Mouse (Mus musculus): ENCODE data around the gene Cers6.

Cers6 gene

DNA sequence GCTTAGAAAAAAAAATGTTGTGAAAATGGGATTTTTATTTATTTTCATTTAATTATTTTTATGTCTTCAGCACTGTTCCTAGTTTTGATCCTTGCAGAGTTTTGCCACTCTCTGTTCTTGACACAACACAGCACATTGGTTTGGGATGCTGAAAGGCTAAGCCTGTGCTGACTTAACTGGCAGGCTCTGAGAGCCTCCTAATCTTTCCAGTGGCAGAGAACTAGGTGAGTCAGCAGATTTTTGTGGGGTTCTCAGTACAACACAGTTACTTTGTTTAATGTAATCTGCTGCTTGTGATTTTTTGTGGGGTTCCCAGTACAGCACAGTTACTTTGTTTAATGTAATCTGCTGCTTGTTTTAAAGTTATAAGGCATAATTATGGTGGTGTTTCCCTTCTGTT lies 55.8 kb downstream of the Cers6 start:
- Histone ChIP-seq H3K9me3 (ENCODE audit: low read length) (no peaks in the 10 kb centered on the region), H3K36me3 (ENCODE audit: insufficient read depth, low read length) (no peaks in the 10 kb centered on the region), H3K4me1 (replicated peaks; ENCODE audit: low read depth, low read length) (peaks cover 9% of the 10 kb centered on the region), H3K27me3 (ENCODE audit: insufficient read depth, low read length) (no peaks in the 10 kb centered on the region), H3K4me3 (replicated peaks; ENCODE audit: low read length) (no peak overlapping the region)
- TF ChIP-seq NANOG (IDR thresholded peaks at IDR 0.05; ENCODE audit: borderline replicate concordance, low read length): no peak
- no peak for TF ChIP-seq POU5F1 (IDR thresholded peaks at IDR 0.05; ENCODE audit: borderline replicate concordance, low read length)
- TF ChIP-seq CTCF (conservative IDR thresholded peaks at IDR 0.05; ENCODE audit: low read length): no peak

DNA sequence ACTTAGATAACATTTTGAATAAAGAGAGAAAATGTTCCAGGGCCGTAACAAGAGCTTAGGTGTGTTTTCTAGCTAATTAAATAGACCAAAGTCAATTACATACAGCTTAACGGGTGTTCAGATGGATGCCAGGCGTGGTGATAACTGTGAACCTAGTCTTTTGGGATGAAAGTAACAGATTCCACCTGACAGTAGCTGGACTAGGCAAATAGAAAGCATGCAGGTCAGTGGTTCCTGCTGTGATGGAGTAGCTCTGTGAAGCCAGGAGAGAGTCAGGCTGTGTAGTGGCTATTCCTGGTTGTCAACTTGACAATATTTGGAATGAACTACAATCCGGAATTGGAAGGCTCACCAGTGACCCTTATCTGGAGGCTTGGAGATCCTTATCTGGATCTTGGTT lies 56.3 kb downstream of the Cers6 start:
- H3K36me3 ChIP-seq (ENCODE audit: insufficient read depth, low read length): no peaks in the 10 kb centered on the region
- no peak for TF ChIP-seq POU5F1 (IDR thresholded peaks at IDR 0.05; ENCODE audit: borderline replicate concordance, low read length)
- no peak for TF ChIP-seq NANOG (IDR thresholded peaks at IDR 0.05; ENCODE audit: borderline replicate concordance, low read length)
- no peak for TF ChIP-seq CTCF (conservative IDR thresholded peaks at IDR 0.05; ENCODE audit: low read length)

DNA sequence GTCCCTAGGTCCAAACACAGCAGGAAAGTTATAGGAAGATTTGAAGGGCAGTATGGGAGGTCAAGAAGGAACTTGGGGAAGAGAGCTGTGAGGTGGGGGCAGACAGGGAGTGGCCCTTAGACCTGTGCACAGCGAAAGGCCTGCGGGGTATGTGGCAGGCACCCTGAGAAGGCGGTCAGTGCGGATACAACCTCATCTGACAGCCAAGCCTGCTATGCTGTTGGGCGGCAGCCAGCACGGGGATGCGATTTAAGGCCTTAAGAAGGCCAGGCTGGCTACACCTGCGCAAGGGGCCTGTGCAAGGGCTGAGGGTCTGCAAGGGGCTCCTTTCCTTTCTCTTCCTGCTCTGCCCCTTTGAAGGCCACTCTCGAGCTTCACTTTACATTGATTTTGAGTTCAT lies 63.1 kb downstream of the Cers6 start:
- H3K4me3 ChIP-seq (replicated peaks; ENCODE audit: low read length): no peak overlapping the region
- no peak for TF ChIP-seq NANOG (IDR thresholded peaks at IDR 0.05; ENCODE audit: borderline replicate concordance, low read length)
- no peak for TF ChIP-seq CTCF (conservative IDR thresholded peaks at IDR 0.05; ENCODE audit: low read length)
- TF ChIP-seq POU5F1 (IDR thresholded peaks at IDR 0.05; ENCODE audit: borderline replicate concordance, low read length): no peak

More for the DNA sequence above, 56.3 kb downstream of the Cers6 start:
- Histone ChIP-seq H3K4me1 (replicated peaks; ENCODE audit: low read depth, low read length) (peaks cover 4% of the 10 kb centered on the region; the same call in 1 of the 2 replicates), H3K9me3 (ENCODE audit: low read length) (no peaks in the 10 kb centered on the region), H3K4me3 (replicated peaks; ENCODE audit: low read length) (no peak overlapping the region), H3K27me3 (ENCODE audit: insufficient read depth, low read length) (no peaks in the 10 kb centered on the region)

DNA sequence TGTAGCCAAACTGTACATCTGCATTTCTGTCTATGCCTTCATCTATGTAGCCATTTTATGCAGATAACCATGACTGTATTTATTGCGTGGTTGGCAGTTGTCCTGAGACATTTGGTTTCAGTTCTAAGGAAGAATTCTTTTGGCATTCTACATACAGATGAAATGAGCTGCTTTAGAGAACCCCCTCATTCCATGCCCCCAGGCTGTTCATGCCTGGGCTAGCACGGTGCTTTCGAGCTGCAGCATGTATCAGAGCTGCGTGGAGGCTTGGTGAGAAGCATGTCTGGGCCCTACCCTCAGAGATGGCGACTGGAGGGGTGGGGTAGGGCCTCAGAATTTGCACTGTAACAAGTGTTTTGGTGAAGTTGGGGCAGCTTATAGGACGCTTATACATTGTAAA lies 64.3 kb downstream of the Cers6 start:
- TF ChIP-seq POU5F1 (IDR thresholded peaks at IDR 0.05; ENCODE audit: borderline replicate concordance, low read length): no peak
- no peak for TF ChIP-seq NANOG (IDR thresholded peaks at IDR 0.05; ENCODE audit: borderline replicate concordance, low read length)
- TF ChIP-seq CTCF (conservative IDR thresholded peaks at IDR 0.05; ENCODE audit: low read length): no peak
- H3K27me3 ChIP-seq (ENCODE audit: insufficient read depth, low read length): no peaks in the 10 kb centered on the region
- no peaks in the 10 kb centered on the region for H3K36me3 ChIP-seq (ENCODE audit: insufficient read depth, low read length)
- no peaks in the 10 kb centered on the region for H3K9me3 ChIP-seq (ENCODE audit: low read length)
- peaks cover 19% of the 10 kb centered on the region for H3K4me1 ChIP-seq (replicated peaks; ENCODE audit: low read depth, low read length)
- H3K4me3 ChIP-seq (replicated peaks; ENCODE audit: low read length): no peak overlapping the region

More for the DNA sequence above, 63.1 kb downstream of the Cers6 start:
- Histone ChIP-seq H3K4me1 (replicated peaks; ENCODE audit: low read depth, low read length) (peaks cover 19% of the 10 kb centered on the region), H3K36me3 (ENCODE audit: insufficient read depth, low read length) (no peaks in the 10 kb centered on the region), H3K9me3 (ENCODE audit: low read length) (no peaks in the 10 kb centered on the region), H3K27me3 (ENCODE audit: insufficient read depth, low read length) (no peaks in the 10 kb centered on the region)

DNA sequence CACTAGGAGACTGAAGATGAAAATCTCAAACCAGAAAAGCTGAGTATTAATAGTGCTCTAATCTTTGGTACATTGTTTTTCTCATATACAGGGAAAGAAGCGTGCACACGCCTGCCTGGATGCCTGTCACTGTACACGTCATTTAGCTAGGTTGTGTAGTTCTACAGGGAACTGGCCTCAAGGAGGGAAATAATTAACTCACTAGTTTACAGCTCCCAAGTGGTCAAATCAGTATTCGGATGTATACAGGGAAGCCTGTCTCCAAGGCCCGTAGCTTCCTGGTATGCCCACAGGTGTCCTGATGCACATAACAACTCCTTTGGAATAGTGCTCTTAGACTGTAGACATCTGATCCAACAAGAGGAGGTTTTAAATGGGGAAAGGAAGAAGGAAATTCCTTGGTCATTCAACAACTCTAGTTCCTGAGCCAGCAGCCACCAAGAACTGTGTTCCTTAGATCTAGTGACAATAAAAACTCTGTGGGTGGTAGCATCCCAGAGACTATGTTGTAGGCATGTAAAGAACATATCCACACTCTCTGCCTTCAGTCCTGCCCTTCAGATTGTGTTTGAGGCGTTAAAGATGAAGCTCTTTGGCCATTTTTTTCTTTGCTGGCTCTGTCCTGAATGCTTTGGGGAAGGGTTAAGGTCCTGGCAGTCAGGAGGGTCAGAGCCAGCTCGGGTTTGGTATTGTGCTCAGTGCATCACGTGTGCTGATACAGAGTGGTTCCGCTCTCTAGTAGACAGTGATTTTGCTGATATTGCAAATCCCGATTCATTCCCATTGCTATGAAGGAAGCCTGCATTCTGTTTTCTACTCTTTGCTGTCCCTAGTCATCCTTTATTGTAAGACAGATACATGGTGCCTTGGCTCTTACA lies 65.9 kb downstream of the Cers6 start:
- peaks cover 19% of the 10 kb centered on the region for H3K4me1 ChIP-seq (replicated peaks; ENCODE audit: low read depth, low read length)
- no peak overlapping the region for H3K4me3 ChIP-seq (replicated peaks; ENCODE audit: low read length)
- H3K9me3 ChIP-seq (ENCODE audit: low read length): no peaks in the 10 kb centered on the region
- no peak for TF ChIP-seq POU5F1 (IDR thresholded peaks at IDR 0.05; ENCODE audit: borderline replicate concordance, low read length)
- TF ChIP-seq NANOG (IDR thresholded peaks at IDR 0.05; ENCODE audit: borderline replicate concordance, low read length): no peak
- TF ChIP-seq CTCF (conservative IDR thresholded peaks at IDR 0.05; ENCODE audit: low read length): no peak
- H3K27me3 ChIP-seq (ENCODE audit: insufficient read depth, low read length): no peaks in the 10 kb centered on the region
- no peaks in the 10 kb centered on the region for H3K36me3 ChIP-seq (ENCODE audit: insufficient read depth, low read length)

DNA sequence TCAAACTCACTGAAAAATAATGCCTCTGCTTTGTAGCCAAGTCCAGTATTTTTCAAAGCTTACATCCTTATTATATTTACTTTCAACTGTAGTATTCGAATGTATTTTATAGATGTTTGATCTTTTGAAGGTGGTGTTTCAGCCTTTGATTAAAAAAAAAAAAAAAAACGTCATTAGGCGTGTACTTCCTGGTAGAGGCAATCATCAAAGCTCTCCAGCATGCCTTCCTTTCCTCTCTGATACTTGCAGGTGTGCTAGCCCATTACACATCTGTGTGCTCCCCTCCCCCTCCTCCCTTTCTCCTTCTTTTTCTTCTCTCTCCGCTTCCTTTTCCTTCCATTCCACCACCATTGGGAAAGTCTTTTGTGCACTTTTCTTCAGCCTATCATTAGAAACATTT lies 71.0 kb downstream of the Cers6 start:
- TF ChIP-seq POU5F1 (IDR thresholded peaks at IDR 0.05; ENCODE audit: borderline replicate concordance, low read length) (no peak), NANOG (IDR thresholded peaks at IDR 0.05; ENCODE audit: borderline replicate concordance, low read length) (no peak), CTCF (conservative IDR thresholded peaks at IDR 0.05; ENCODE audit: low read length) (no peak)
- Histone ChIP-seq H3K36me3 (ENCODE audit: insufficient read depth, low read length) (no peaks in the 10 kb centered on the region), H3K9me3 (ENCODE audit: low read length) (no peaks in the 10 kb centered on the region), H3K27me3 (ENCODE audit: insufficient read depth, low read length) (no peaks in the 10 kb centered on the region), H3K4me1 (replicated peaks; ENCODE audit: low read depth, low read length) (peaks cover 25% of the 10 kb centered on the region), H3K4me3 (replicated peaks; ENCODE audit: low read length) (no peak overlapping the region)

DNA sequence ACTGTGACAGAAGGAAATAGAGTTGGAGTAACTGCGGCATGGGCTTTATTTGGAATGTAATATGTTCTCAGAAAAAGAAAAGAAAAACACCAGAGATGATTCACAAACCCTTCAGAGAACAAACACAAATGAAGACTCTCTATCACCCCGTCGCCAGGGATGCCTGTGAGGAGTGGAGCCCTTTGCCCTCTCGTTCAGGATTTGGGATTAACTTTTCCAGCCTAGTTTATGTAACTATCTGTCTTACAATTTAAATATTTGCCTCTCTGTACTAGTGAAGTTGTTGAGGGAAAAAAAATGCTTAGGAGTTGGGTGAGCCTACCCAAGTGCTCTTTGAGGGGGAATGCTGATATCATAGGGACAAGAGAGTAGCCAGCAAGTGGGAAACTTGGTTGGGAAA lies 71.4 kb downstream of the Cers6 start:
- Histone ChIP-seq H3K27me3 (ENCODE audit: insufficient read depth, low read length) (no peaks in the 10 kb centered on the region), H3K36me3 (ENCODE audit: insufficient read depth, low read length) (no peaks in the 10 kb centered on the region), H3K9me3 (ENCODE audit: low read length) (no peaks in the 10 kb centered on the region), H3K4me3 (replicated peaks; ENCODE audit: low read length) (no peak overlapping the region), H3K4me1 (replicated peaks; ENCODE audit: low read depth, low read length) (peaks cover 21% of the 10 kb centered on the region)
- TF ChIP-seq POU5F1 (IDR thresholded peaks at IDR 0.05; ENCODE audit: borderline replicate concordance, low read length) (no peak), CTCF (conservative IDR thresholded peaks at IDR 0.05; ENCODE audit: low read length) (no peak), NANOG (IDR thresholded peaks at IDR 0.05; ENCODE audit: borderline replicate concordance, low read length) (no peak)

DNA sequence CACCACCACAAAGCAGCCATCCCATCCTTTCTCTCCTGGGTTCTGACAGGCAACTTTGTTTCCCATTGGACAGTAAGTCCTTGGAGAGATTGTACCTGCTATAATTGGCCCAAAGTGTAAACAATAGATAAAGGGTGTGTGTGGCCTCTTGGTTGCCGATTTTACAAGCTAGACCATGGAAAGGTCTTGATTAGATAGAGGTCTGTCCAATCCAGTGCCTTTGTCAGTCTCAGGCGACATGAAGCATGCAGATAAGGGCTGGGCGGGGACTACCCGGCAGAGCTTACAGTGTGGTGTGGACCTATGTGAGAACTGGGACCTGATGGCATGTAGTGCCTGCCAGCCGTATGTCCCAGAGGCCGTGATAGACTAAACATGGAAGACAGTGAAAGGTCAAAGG lies 73.4 kb downstream of the Cers6 start:
- no peaks in the 10 kb centered on the region for H3K9me3 ChIP-seq (ENCODE audit: low read length)
- H3K4me1 ChIP-seq (replicated peaks; ENCODE audit: low read depth, low read length): peaks cover 21% of the 10 kb centered on the region
- no peaks in the 10 kb centered on the region for H3K36me3 ChIP-seq (ENCODE audit: insufficient read depth, low read length)
- TF ChIP-seq CTCF (conservative IDR thresholded peaks at IDR 0.05; ENCODE audit: low read length) (no peak), NANOG (IDR thresholded peaks at IDR 0.05; ENCODE audit: borderline replicate concordance, low read length) (no peak), POU5F1 (IDR thresholded peaks at IDR 0.05; ENCODE audit: borderline replicate concordance, low read length) (no peak)
- H3K27me3 ChIP-seq (ENCODE audit: insufficient read depth, low read length): no peaks in the 10 kb centered on the region
- H3K4me3 ChIP-seq (replicated peaks; ENCODE audit: low read length): no peak overlapping the region

Data from E14TG2a.4 (cell line).